Mouse (Mus musculus): ENCODE data around the gene Rfng.

GRCm38 (mm10) chr11:120824787-120825288, 40.8 kb upstream of the Rfng start:
- TF ChIP-seq POLR2A (IDR thresholded peaks at IDR 0.05; ENCODE audit: insufficient read length, low read depth) (no peak), TCF12 (IDR thresholded peaks at IDR 0.05; ENCODE audit: insufficient read depth, poor library complexity, severe bottlenecking) (no peak), POLR2AphosphoS2 (IDR thresholded peaks at IDR 0.05; ENCODE audit: insufficient read length, low read depth) (no peak), TCF3 (IDR thresholded peaks at IDR 0.05; ENCODE audit: insufficient read length, low read depth) (no peak), USF1 (IDR thresholded peaks at IDR 0.05; ENCODE audit: low read depth) (no peak), E2F4 (IDR thresholded peaks at IDR 0.05; ENCODE audit: insufficient read depth) (no peak), SRF (IDR thresholded peaks at IDR 0.05; ENCODE audit: control insufficient read depth, insufficient read length, low read depth) (no peak), MYOG (IDR thresholded peaks at IDR 0.05; ENCODE audit: control insufficient read depth in 1 of 3, insufficient read depth in 1 of 3, insufficient read length in 2 of 3, low read depth in 2 of 3) (no peak), REST (IDR thresholded peaks at IDR 0.05; ENCODE audit: insufficient read depth, insufficient read length) (no peak), MYOD1 (IDR thresholded peaks at IDR 0.05; ENCODE audit: control insufficient read depth in 1 of 3, insufficient read length in 2 of 3, low read depth in 2 of 3) (no peak), MAX (IDR thresholded peaks at IDR 0.05; ENCODE audit: low read depth) (no peak), CEBPB (IDR thresholded peaks at IDR 0.05; ENCODE audit: insufficient read depth, poor library complexity, severe bottlenecking) (no peak)

Data from myocyte (in vitro differentiated cells).